Mouse (Mus musculus) liver, postnatal 0 days (tissue): ENCODE measurements around the gene D430041D05Rik.

Source experiments
- CTCF ChIP-seq: sonication (generic); IDR thresholded peaks from 2 replicates; pipeline ENCODE4 v1.5.1; 2016; ENCODE audit warnings: antibody characterized with exemption, low read depth
- EP300 ChIP-seq: IDR thresholded peaks from 2 replicates; pipeline ENCODE4 v1.6.1; 2016; ENCODE audit warnings: antibody characterized with exemption, low read depth, mild to moderate bottlenecking

- TF ChIP-seq CTCF (no peak), EP300 (no peak)
Observed at GRCm38 (mm10) chr2:104205623-104206022, 205.2 kb downstream of the D430041D05Rik start.
